In the genomic region with DNA sequence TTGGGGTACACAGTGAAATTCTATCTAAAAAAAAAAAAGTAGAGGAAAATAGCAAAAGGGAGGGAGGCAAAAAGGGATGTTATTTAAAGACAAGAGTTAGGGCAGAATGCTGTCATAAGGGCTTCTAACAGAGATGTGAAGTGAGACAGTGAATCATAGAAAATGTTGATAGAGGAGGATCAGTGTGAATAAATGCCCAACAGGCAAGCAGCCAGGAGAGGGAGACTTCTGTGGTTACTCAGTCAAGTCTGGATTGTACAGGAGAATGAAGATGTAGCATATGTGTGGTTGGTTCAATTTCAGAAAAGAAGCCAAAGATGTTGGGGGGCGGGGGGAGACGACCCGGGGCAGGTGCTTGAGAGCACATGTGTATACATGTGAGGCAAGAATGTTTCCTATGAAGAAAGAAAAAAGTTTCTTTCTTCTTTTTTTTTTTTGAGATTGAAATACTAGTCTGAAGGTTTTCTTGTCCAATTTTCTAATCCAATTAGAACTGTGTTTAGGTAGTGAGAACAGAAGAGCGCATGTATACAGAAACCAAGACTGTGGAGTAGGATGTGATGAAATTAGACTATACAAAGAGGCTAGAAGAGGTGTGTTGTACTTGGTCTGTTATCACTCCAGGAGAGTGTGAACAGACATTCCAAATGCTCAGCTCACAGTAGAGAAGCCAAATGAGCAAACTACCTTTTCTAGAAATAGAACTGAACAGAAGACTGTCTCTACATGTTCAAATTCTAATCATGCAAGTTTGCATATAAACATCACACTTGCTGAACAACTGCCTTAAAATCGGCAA, we compare ENCODE assay signal across 24 mouse cellular contexts.
DNase-seq lines count a peak whose midpoint lies in the region; ATAC-seq and TF ChIP-seq lines count a peak whose summit lies in the region.
"Had no signal": no experiment of that assay in that cellular context is flagged by ENCODE, and none has a peak within 500 bp of the region (broad histone marks: within the 10 kb centered on the region; RNA-seq: fewer than 3 reads in every experiment).

No protein-coding gene starts in this region.

- DNase-seq in heart, adult 9 months (ENCODE audit: low spot score in 2 of 2): no peak
- no peak for DNase-seq in layer of hippocampus, adult 2 months (ENCODE audit: low spot score in 2 of 2)
- no peak for DNase-seq in layer of hippocampus, postnatal 25 days (ENCODE audit: extremely low spot score in 1 of 2, low spot score in 1 of 2)
- peak; percentile 20 for DNase-seq in right cerebral cortex, adult 18-20 months
- DNase-seq in right cerebral cortex, postnatal 36 days (ENCODE audit: low spot score in 2 of 2): no peak
- DNase-seq in urinary bladder, postnatal 4 days (ENCODE audit: low spot score in 2 of 2): no peak
- DNase-seq: adrenal gland, adult 8-10 months; adrenal gland, postnatal 36 days; cerebellum, adult 11 months; cerebellum, adult 8-10 months; cerebellum, postnatal 14 days; embryo, embryonic 11 days; gastrocnemius, postnatal 14 days; heart, adult 2 months; heart, postnatal 14 days had no signal

- no peak overlapping the region for H3K4me3 ChIP-seq in heart, embryonic 13.5 days
- no peak overlapping the region for H3K4me3 ChIP-seq in layer of hippocampus, adult 2 months
- H3K4me3 ChIP-seq in forebrain, embryonic 16.5 days (replicated peaks; ENCODE audit: low read length): no peak overlapping the region
- H3K4me3 ChIP-seq: embryonic facial prominence, embryonic 15.5 days; erythroblast, embryonic 14.5 days; forebrain, embryonic 10.5 days; heart, adult 2 months; heart, embryonic 12.5 days; hindbrain, embryonic 15.5 days had no signal

- peaks cover 12% of the 10 kb centered on the region for H3K4me1 ChIP-seq in heart, embryonic 13.5 days
- H3K4me1 ChIP-seq in forebrain, embryonic 16.5 days (replicated peaks; ENCODE audit: control insufficient read depth, insufficient read depth, low read length): no peaks in the 10 kb centered on the region
- H3K4me1 ChIP-seq: embryonic facial prominence, embryonic 15.5 days; forebrain, embryonic 10.5 days; heart, embryonic 12.5 days; hindbrain, embryonic 15.5 days had no signal

- TF ChIP-seq CTCF in layer of hippocampus, adult 2 months (conservative IDR thresholded peaks at IDR 0.05): peak; percentile 34

- H3K9me3 ChIP-seq in heart, embryonic 13.5 days: no peaks in the 10 kb centered on the region
- no peaks in the 10 kb centered on the region for H3K9me3 ChIP-seq in forebrain, embryonic 16.5 days (ENCODE audit: control insufficient read depth, low read length)
- H3K9me3 ChIP-seq: embryonic facial prominence, embryonic 15.5 days; forebrain, embryonic 10.5 days; heart, embryonic 12.5 days; hindbrain, embryonic 15.5 days had no signal

- H3K4me2 ChIP-seq in heart, embryonic 13.5 days: peak overlapping the region; percentile 30; the same call in 1 of the 2 replicates
- no peak overlapping the region for H3K4me2 ChIP-seq in forebrain, embryonic 16.5 days (ENCODE audit: low read length)
- H3K4me2 ChIP-seq: embryonic facial prominence, embryonic 15.5 days; heart, embryonic 12.5 days; hindbrain, embryonic 15.5 days had no signal

- H3K36me3 ChIP-seq in heart, embryonic 13.5 days: peaks cover 65% of the 10 kb centered on the region
- H3K36me3 ChIP-seq in forebrain, embryonic 16.5 days (ENCODE audit: control insufficient read depth, insufficient read depth): peaks cover 9% of the 10 kb centered on the region; the same call in 1 of the 2 replicates

- no peak overlapping the region for H3K27ac ChIP-seq in heart, embryonic 13.5 days (replicated peaks)
- peak overlapping the region; percentile 15; the same call in 1 of the 2 replicates for H3K27ac ChIP-seq in layer of hippocampus, adult 2 months
- no peak overlapping the region for H3K27ac ChIP-seq in forebrain, embryonic 16.5 days (ENCODE audit: low read length)
- H3K27ac ChIP-seq: embryonic facial prominence, embryonic 15.5 days; forebrain, embryonic 10.5 days; heart, adult 2 months; hindbrain, embryonic 15.5 days had no signal

- no peak overlapping the region for H3K9ac ChIP-seq in heart, embryonic 13.5 days
- no peak overlapping the region for H3K9ac ChIP-seq in forebrain, embryonic 16.5 days (replicated peaks; ENCODE audit: low read depth, low read length)
- H3K9ac ChIP-seq: embryonic facial prominence, embryonic 15.5 days; heart, embryonic 12.5 days; hindbrain, embryonic 15.5 days had no signal

- ATAC-seq in heart, embryonic 13.5 days (ENCODE audit: extremely low read depth, insufficient number of reproducible peaks, low FRiP score, low TSS enrichment): no peak
- no peak for ATAC-seq in forebrain, embryonic 16.5 days
- ATAC-seq: forebrain, embryonic 14.5 days had no signal

- 76% methylated on average over 5 of the region's 5 CpGs for WGBS in heart, embryonic 13.5 days
- WGBS in forebrain, embryonic 16.5 days: 80% methylated on average over 5 of the region's 5 CpGs

- peaks cover 45% of the 10 kb centered on the region for H3K27me3 ChIP-seq in heart, embryonic 13.5 days (replicated peaks)
- H3K27me3 ChIP-seq in forebrain, embryonic 16.5 days (replicated peaks; ENCODE audit: control insufficient read depth, insufficient read depth, low read length): no peaks in the 10 kb centered on the region
- H3K27me3 ChIP-seq: CH12.LX; embryonic facial prominence, embryonic 15.5 days; hindbrain, embryonic 15.5 days had no signal
